Mouse (Mus musculus) bone marrow macrophage, adult 2 months (primary cell): Measurements from ENCODE around the gene Dnaja4.

ENCODE experiments used
- CTCF ChIP-seq: IDR thresholded peaks from 2 replicates; pipeline ENCODE4 v1.5.1; 2012; ENCODE audit warnings: low read depth, mild to moderate bottlenecking, low read length, moderate library complexity
- POLR2A ChIP-seq: IDR thresholded peaks from 2 replicates; pipeline ENCODE4 v1.6.1; 2012; ENCODE audit warnings: mild to moderate bottlenecking, low read depth, low read length, borderline replicate concordance

GRCm38 (mm10) chr9:54759592-54759991 lies 60.9 kb downstream of the Dnaja4 start:
- no peak for TF ChIP-seq POLR2A
- no peak for TF ChIP-seq CTCF
